Mouse (Mus musculus) testis, adult 2 months (tissue): ENCODE results near the gene Nek11. TPM values are rescaled to one million over a fixed set of nuclear protein-coding genes. Genes with fewer than 3 reads are reported as not detected.
"Not testable (repeated sequence)": the region's sequence is repeated elsewhere in the genome, so short reads cannot be mapped to it uniquely, and the experiment has no call there.

Source experiments
- H3K27ac ChIP-seq: fragments of 200-500 bp; 2 replicates; pipeline ENCODE4 v1.5.1; 2012; ENCODE audit warnings: low read depth, low read length; ENCODE audit not compliant: control insufficient read depth, insufficient read depth
- H3K27me3 ChIP-seq: fragments of 200-500 bp; 2 replicates; pipeline ENCODE4 v1.6.1; 2012; ENCODE audit warnings: mild to moderate bottlenecking, low read length, moderate library complexity; ENCODE audit not compliant: control insufficient read depth, insufficient read depth
- H3K36me3 ChIP-seq: fragments of 200-500 bp; 2 replicates; pipeline ENCODE4 v1.6.1; 2012; ENCODE audit warnings: mild to moderate bottlenecking, low read length; ENCODE audit not compliant: control insufficient read depth, insufficient read depth
- H3K4me1 ChIP-seq: fragments of 200-500 bp; 2 replicates; pipeline ENCODE4 v1.6.1; 2012; ENCODE audit warnings: low read length; ENCODE audit not compliant: control insufficient read depth, insufficient read depth
- H3K4me3 ChIP-seq: fragments of 200-500 bp; 2 replicates; pipeline ENCODE4 v1.5.1; 2012; ENCODE audit warnings: low read depth, mild to moderate bottlenecking, low read length, moderate library complexity, mixed read lengths; ENCODE audit not compliant: control insufficient read depth
- CTCF ChIP-seq: fragments of 200-500 bp; IDR thresholded peaks from 2 replicates; pipeline ENCODE4 v1.5.1; 2012; ENCODE audit warnings: low read depth, mild to moderate bottlenecking, inconsistent platforms, low read length, moderate library complexity; ENCODE audit not compliant: control insufficient read depth, insufficient read depth, insufficient replicate concordance
- POLR2A ChIP-seq: fragments of 200-500 bp; IDR thresholded peaks from 2 replicates; pipeline ENCODE4 v1.6.1; 2012; ENCODE audit warnings: low read depth, mild to moderate bottlenecking, inconsistent platforms, low read length, moderate library complexity; ENCODE audit not compliant: control insufficient read depth
- polyA plus RNA-seq: library from polyadenylated mRNA; depleted of rRNA; stranded (reverse); fragments of >200 nt; gene quantifications from 2 replicates; pipeline ENCODE4 v1.2.3, GENCODE M21; 2012; rRNA removed

Nek11 gene
- polyA plus RNA-seq, 1 experiment, result 10.1 TPM

GRCm38 (mm10) chr9:105136404-105136803 is 258.9 kb downstream of the Nek11 start:
- Histone ChIP-seq H3K4me3 (no peak overlapping the region), H3K36me3 (no peaks in the 10 kb centered on the region), H3K4me1 (peaks cover 6% of the 10 kb centered on the region; the same call in 1 of the 2 replicates), H3K27me3 (no peaks in the 10 kb centered on the region), H3K27ac (no peak overlapping the region)
- no peak for TF ChIP-seq CTCF
- no peak for TF ChIP-seq POLR2A

GRCm38 (mm10) chr9:105134536-105134935 is 260.8 kb downstream of the Nek11 start:
- no peaks in the 10 kb centered on the region for H3K36me3 ChIP-seq
- no peak overlapping the region; the same call in 1 of the 2 replicates for H3K27ac ChIP-seq
- peak overlapping the region; percentile 53; the same call in 1 of the 2 replicates for H3K4me3 ChIP-seq
- TF ChIP-seq CTCF (no peak), POLR2A (no peak)
- H3K27me3 ChIP-seq, result no peaks in the 10 kb centered on the region
- H3K4me1 ChIP-seq, result peaks cover 9% of the 10 kb centered on the region

GRCm38 (mm10) chr9:105132002-105132367 is 263.3 kb downstream of the Nek11 start:
- Histone ChIP-seq H3K36me3 (no peaks in the 10 kb centered on the region), H3K27me3 (no peaks in the 10 kb centered on the region), H3K4me1 (peaks cover 9% of the 10 kb centered on the region), H3K27ac (peak overlapping the region; percentile 94), H3K4me3 (peak overlapping the region; percentile 87)
- TF ChIP-seq POLR2A (no peak), CTCF (no peak)

- no peak for TF ChIP-seq CTCF
- TF ChIP-seq POLR2A, result peak; percentile 24; the same call in 1 of the 2 replicates
Observed at GRCm38 (mm10) chr9:105131253-105132001, 263.9 kb downstream of the Nek11 start, which contains the start of gene Nudt16. TSS of gene Nudt16 (minus strand) at chr9:105131824.

GRCm38 (mm10) chr9:105130331-105130730 is 265.0 kb downstream of the Nek11 start:
- H3K27me3 ChIP-seq, result no peaks in the 10 kb centered on the region
- TF ChIP-seq POLR2A, result no peak
- TF ChIP-seq CTCF, result no peak
- H3K4me1 ChIP-seq, result peaks cover 9% of the 10 kb centered on the region
- H3K4me3 ChIP-seq, result no peak overlapping the region
- no peak overlapping the region for H3K27ac ChIP-seq
- no peaks in the 10 kb centered on the region for H3K36me3 ChIP-seq

More at GRCm38 (mm10) chr9:105131253-105132001, 263.9 kb downstream of the Nek11 start, which contains the start of gene Nudt16:
- Histone ChIP-seq H3K4me3 (peak within 1 kb of the TSS; percentile 87), H3K36me3 (no peaks in the 10 kb centered on the region), H3K27me3 (no peaks in the 10 kb centered on the region), H3K27ac (peak within 1 kb of the TSS; percentile 94), H3K4me1 (peaks cover 9% of the 10 kb centered on the region)

- not testable (repeated sequence) for H3K4me3 ChIP-seq, H3K27me3 ChIP-seq, H3K36me3 ChIP-seq, H3K27ac ChIP-seq, H3K4me1 ChIP-seq
Observed at GRCm38 (mm10) chr9:105125206-105125605, 270.1 kb downstream of the Nek11 start.

Other genes starting within 250 kb of the Nek11 start
- 68.1 and 77.8 TPM in 2 replicates for gene Aste1, start 132 bp downstream of the Nek11 start, polyA plus RNA-seq
- gene Atp2c1, start 131.8 kb upstream of the Nek11 start, polyA plus RNA-seq, result 36.7 and 42.2 TPM in 2 replicates
- gene Pik3r4, start 247.5 kb upstream of the Nek11 start, polyA plus RNA-seq, result 8.2 and 8.6 TPM in 2 replicates